Mouse (Mus musculus) left cerebral cortex, adult 8-10 months (tissue): ENCODE measurements at regions not wholly inside any gene's neighbourhood (a gene's known extent, or its start where the extent isn't known, plus 50 kb on each side); places are given as distances from the start of the nearest gene placed in this dataset.

Experiments
- DNase-seq, 2 experiments: peaks; one replicate each; pipeline ENCODE4 v3.0.0; 2022; ENCODE audit warnings: low spot score in 2 of 2

GRCm38 (mm10) chr4:12277949-12278348 lies 106.1 kb upstream of the Fam92a start:
- DNase-seq: no peak

GRCm38 (mm10) chr4:12273369-12273768 lies 101.6 kb upstream of the Fam92a start:
- DNase-seq: no peak

GRCm38 (mm10) chr4:12272914-12273313 lies 101.1 kb upstream of the Fam92a start:
- DNase-seq: no peak

GRCm38 (mm10) chr4:12272378-12272777 lies 100.6 kb upstream of the Fam92a start:
- no peak for DNase-seq

- no peak for DNase-seq
Observed at GRCm38 (mm10) chr4:12263746-12264145, 91.9 kb upstream of the Fam92a start.

- DNase-seq: no peak
Observed at GRCm38 (mm10) chr4:12263197-12263596, 91.4 kb upstream of the Fam92a start.

- no peak for DNase-seq
Observed at GRCm38 (mm10) chr4:12247994-12248393, 76.2 kb upstream of the Fam92a start.

GRCm38 (mm10) chr4:12246595-12246994 lies 74.8 kb upstream of the Fam92a start:
- DNase-seq: no peak

GRCm38 (mm10) chr4:12240941-12241571 lies 69.2 kb upstream of the Fam92a start:
- DNase-seq: peak; percentile 19 to 36

GRCm38 (mm10) chr4:12230731-12231130 lies 58.9 kb upstream of the Fam92a start:
- DNase-seq: no peak
